Comparison of ENCODE assay signal across 10 mouse cellular contexts in the genomic region with DNA sequence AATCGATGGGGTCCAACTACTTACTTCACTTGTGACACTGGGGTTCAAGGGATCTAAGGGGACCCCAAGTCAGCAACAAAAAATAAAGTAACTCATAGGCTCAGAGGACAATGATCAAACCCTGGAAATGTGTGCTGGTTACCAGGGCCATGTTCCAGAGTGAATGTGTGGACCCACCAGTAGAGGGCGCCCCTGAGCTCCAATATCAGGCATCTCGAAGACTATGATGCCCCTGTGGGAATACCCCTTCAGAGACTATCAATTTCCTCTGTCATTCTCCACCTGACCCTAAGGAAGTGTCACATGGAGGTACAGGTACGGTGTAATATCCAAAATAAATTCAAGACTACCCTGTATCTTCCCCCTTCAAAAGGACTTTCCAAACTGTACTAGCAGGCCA.
DNase-seq lines count a peak whose midpoint lies in the region; ATAC-seq and TF ChIP-seq lines count a peak whose summit lies in the region.
"Had no signal": no experiment of that assay in that cellular context is flagged by ENCODE, and none has a peak within 500 bp of the region (broad histone marks: within the 10 kb centered on the region; RNA-seq: fewer than 3 reads in every experiment).

No protein-coding gene starts in this region.

- no peak overlapping the region for H3K27ac ChIP-seq in midbrain, embryonic 14.5 days (replicated peaks; ENCODE audit: low read depth, low read length)
- no peak overlapping the region for H3K27ac ChIP-seq in midbrain, embryonic 11.5 days (ENCODE audit: low read depth, low read length)
- H3K27ac ChIP-seq in cortical plate, adult 2 months (ENCODE audit: insufficient read depth, low read length), result no peak overlapping the region
- H3K27ac ChIP-seq in liver, postnatal 0 days (ENCODE audit: low read depth), result no peak overlapping the region
- H3K27ac ChIP-seq: hindbrain, embryonic 15.5 days had no signal

- H3K9ac ChIP-seq in midbrain, embryonic 14.5 days (replicated peaks; ENCODE audit: low read length), result no peak overlapping the region
- H3K9ac ChIP-seq in midbrain, embryonic 11.5 days (ENCODE audit: low read length), result no peak overlapping the region
- no peak overlapping the region for H3K9ac ChIP-seq in liver, postnatal 0 days (replicated peaks)
- H3K9ac ChIP-seq: hindbrain, embryonic 15.5 days had no signal

- no peak for TF ChIP-seq EP300 in liver, postnatal 0 days (IDR thresholded peaks at IDR 0.05; ENCODE audit: low read depth)

- H3K4me3 ChIP-seq in midbrain, embryonic 14.5 days (replicated peaks; ENCODE audit: low read depth, low read length), result no peak overlapping the region
- H3K4me3 ChIP-seq in midbrain, embryonic 11.5 days (ENCODE audit: low read depth, low read length), result no peak overlapping the region
- no peak overlapping the region for H3K4me3 ChIP-seq in cortical plate, adult 2 months (ENCODE audit: insufficient read depth, low read length)
- H3K4me3 ChIP-seq in liver, postnatal 0 days (ENCODE audit: low read depth, low read length), result no peak overlapping the region
- H3K4me3 ChIP-seq: hindbrain, embryonic 15.5 days; megakaryocyte, embryonic 14.5 days had no signal

- H3K4me1 ChIP-seq in midbrain, embryonic 14.5 days (ENCODE audit: control insufficient read depth, insufficient read depth, low read length), result no peaks in the 10 kb centered on the region
- H3K4me1 ChIP-seq in midbrain, embryonic 11.5 days (ENCODE audit: control insufficient read depth, insufficient read depth, low read length), result no peaks in the 10 kb centered on the region
- 0 out of 2 replicates have a peak, but pooled peaks cover 4% of the 10 kb centered on the region for H3K4me1 ChIP-seq in cortical plate, adult 2 months (ENCODE audit: control insufficient read depth, insufficient read depth, low read length)
- H3K4me1 ChIP-seq in liver, postnatal 0 days (ENCODE audit: insufficient read depth), result no peaks in the 10 kb centered on the region
- H3K4me1 ChIP-seq: hindbrain, embryonic 15.5 days had no signal

- 45% methylated on average over 4 of the region's 4 CpGs for WGBS in midbrain, embryonic 14.5 days
- WGBS in midbrain, embryonic 11.5 days, result 42% methylated on average over 4 of the region's 4 CpGs
- 43% methylated on average over 4 of the region's 4 CpGs for WGBS in liver, postnatal 0 days (ENCODE audit: insufficient replicate concordance)

- TF ChIP-seq POLR2A in cortical plate, adult 2 months (IDR thresholded peaks at IDR 0.05; ENCODE audit: extremely low read depth, insufficient read depth, low read length), result no peak

- H3K4me2 ChIP-seq in midbrain, embryonic 14.5 days (ENCODE audit: low read length), result no peak overlapping the region
- no peak overlapping the region for H3K4me2 ChIP-seq in midbrain, embryonic 11.5 days
- H3K4me2 ChIP-seq in liver, postnatal 0 days (ENCODE audit: low read depth, low read length), result no peak overlapping the region
- H3K4me2 ChIP-seq: hindbrain, embryonic 15.5 days had no signal

- TF ChIP-seq CTCF in cortical plate, adult 2 months (IDR thresholded peaks at IDR 0.05; ENCODE audit: extremely low read depth, insufficient read depth, low read length), result peak; percentile 66
- peak; percentile 83 for TF ChIP-seq CTCF in liver, postnatal 0 days (IDR thresholded peaks at IDR 0.05; ENCODE audit: low read depth)

- no peaks in the 10 kb centered on the region for H3K9me3 ChIP-seq in midbrain, embryonic 14.5 days (ENCODE audit: control insufficient read depth, low read length)
- H3K9me3 ChIP-seq in midbrain, embryonic 11.5 days (ENCODE audit: control insufficient read depth, low read length), result no peaks in the 10 kb centered on the region
- H3K9me3 ChIP-seq in liver, postnatal 0 days (ENCODE audit: low read length), result no peaks in the 10 kb centered on the region
- H3K9me3 ChIP-seq: hindbrain, embryonic 15.5 days had no signal

- DNase-seq in frontal cortex, postnatal 36 days (ENCODE audit: low spot score in 2 of 2), result peak; percentile 46 to 57
- no peak for DNase-seq in frontal cortex, postnatal 25 days (ENCODE audit: low spot score in 2 of 2)
- DNase-seq in midbrain, embryonic 14.5 days, result peak; percentile 52
- DNase-seq in midbrain, embryonic 11.5 days (ENCODE audit: low spot score, missing footprints), result no peak
- DNase-seq in NIH3T3 (ENCODE audit: low read depth), result peak; percentile 39
- peak; percentile 70 for DNase-seq in liver, postnatal 0 days
- DNase-seq in thymus, postnatal 14 days, result peak; percentile 63

- ATAC-seq in midbrain, embryonic 14.5 days (ENCODE audit: low FRiP score, low TSS enrichment), result no peak
- ATAC-seq in midbrain, embryonic 11.5 days (ENCODE audit: low FRiP score), result no peak
- ATAC-seq in liver, postnatal 0 days, result no peak

- H3K27me3 ChIP-seq in midbrain, embryonic 14.5 days (ENCODE audit: control insufficient read depth, insufficient read depth, low read length), result no peaks in the 10 kb centered on the region
- no peaks in the 10 kb centered on the region for H3K27me3 ChIP-seq in midbrain, embryonic 11.5 days (ENCODE audit: control insufficient read depth, insufficient read depth, low read length)
- no peaks in the 10 kb centered on the region for H3K27me3 ChIP-seq in liver, postnatal 0 days (ENCODE audit: insufficient read depth, low read length)
- H3K27me3 ChIP-seq: hindbrain, embryonic 15.5 days had no signal

- H3K36me3 ChIP-seq in midbrain, embryonic 14.5 days (ENCODE audit: control insufficient read depth, insufficient read depth, low read length), result no peaks in the 10 kb centered on the region
- no peaks in the 10 kb centered on the region for H3K36me3 ChIP-seq in midbrain, embryonic 11.5 days (ENCODE audit: control insufficient read depth, insufficient read depth, low read length)
- H3K36me3 ChIP-seq in liver, postnatal 0 days (replicated peaks; ENCODE audit: insufficient read depth, low read length), result peaks cover 5% of the 10 kb centered on the region; the same call in 1 of the 2 replicates
- H3K36me3 ChIP-seq: hindbrain, embryonic 15.5 days had no signal

Comparison
In these comparisons a context has a peak if more than half of its experiments do, and no peak if none do; other contexts are left out.
1. DNase-seq: peak in frontal cortex, postnatal 36 days (2 of 2), midbrain, embryonic 14.5 days (single experiment), NIH3T3 (single experiment), liver, postnatal 0 days (single experiment) and thymus, postnatal 14 days (single experiment); none in frontal cortex, postnatal 25 days (0 of 2) and midbrain, embryonic 11.5 days (single experiment).